Mouse (Mus musculus) myocyte (in vitro differentiated cells): ENCODE measurements around the gene Blm. TPM values are rescaled to one million over a fixed set of nuclear protein-coding genes. Genes with fewer than 3 reads are reported as not detected.
"Not testable (repeated sequence)": the region's sequence is repeated elsewhere in the genome, so short reads cannot be mapped to it uniquely, and the experiment has no call there.

Source experiments
- H3K27me3 ChIP-seq: one replicate; pipeline ENCODE4 v1.6.1; 2011; ENCODE audit not compliant: control insufficient read depth, insufficient read depth, insufficient read length
- H3K36me3 ChIP-seq: one replicate; pipeline ENCODE4 v1.6.1; 2011; ENCODE audit not compliant: control insufficient read depth, insufficient read depth
- H3K4me2 ChIP-seq: one replicate; pipeline ENCODE4 v1.6.1; 2011; ENCODE audit warnings: low read depth, control low read depth
- H3K4me3 ChIP-seq: one replicate; pipeline ENCODE4 v1.5.1; 2011; ENCODE audit warnings: mild to moderate bottlenecking, control low read depth, moderate library complexity
- H3K79me2 ChIP-seq: one replicate; pipeline ENCODE4 v1.6.1; 2011; ENCODE audit not compliant: control insufficient read depth, insufficient read depth
- H3ac ChIP-seq: one replicate; pipeline ENCODE4 v1.6.1; 2011; ENCODE audit not compliant: control insufficient read depth, insufficient read length
- CEBPB ChIP-seq: IDR thresholded peaks from 2 replicates; pipeline ENCODE4 v1.6.1; 2011; ENCODE audit warnings: mild to moderate bottlenecking, moderate library complexity; ENCODE audit not compliant: poor library complexity, insufficient read depth, severe bottlenecking
- E2F4 ChIP-seq: IDR thresholded peaks from one replicate; pipeline ENCODE4 v1.6.1; 2011; ENCODE audit warnings: mild to moderate bottlenecking, control low read depth, moderate library complexity; ENCODE audit not compliant: insufficient read depth
- MAX ChIP-seq: IDR thresholded peaks from one replicate; pipeline ENCODE4 v1.6.1; 2011; ENCODE audit warnings: low read depth, mild to moderate bottlenecking, control low read depth
- MYOD1 ChIP-seq, 3 experiments: IDR thresholded peaks; one replicate each; pipeline ENCODE4 v1.6.1; 2011; ENCODE audit warnings: control low read depth in 2 of 3, low read depth in 2 of 3, mild to moderate bottlenecking in 2 of 3, moderate library complexity in 1 of 3; ENCODE audit not compliant: insufficient read length in 2 of 3, control insufficient read depth in 1 of 3
- MYOG ChIP-seq, 3 experiments: IDR thresholded peaks; one replicate each; pipeline ENCODE4 v1.6.1; 2011; ENCODE audit warnings: control low read depth in 2 of 3, low read depth in 2 of 3, mild to moderate bottlenecking in 2 of 3; ENCODE audit not compliant: insufficient read length in 2 of 3, control insufficient read depth in 1 of 3, insufficient read depth in 1 of 3
- POLR2A ChIP-seq: IDR thresholded peaks from one replicate; pipeline ENCODE4 v1.6.1; 2011; ENCODE audit warnings: low read depth, mild to moderate bottlenecking, control low read depth, moderate library complexity; ENCODE audit not compliant: insufficient read length
- POLR2AphosphoS2 ChIP-seq: IDR thresholded peaks from one replicate; pipeline ENCODE4 v1.6.1; 2011; ENCODE audit warnings: low read depth, control low read depth; ENCODE audit not compliant: insufficient read length
- REST ChIP-seq: IDR thresholded peaks from one replicate; pipeline ENCODE4 v1.6.1; 2011; ENCODE audit warnings: mild to moderate bottlenecking, control low read depth, moderate library complexity; ENCODE audit not compliant: insufficient read depth, insufficient read length
- SRF ChIP-seq: IDR thresholded peaks from one replicate; pipeline ENCODE4 v1.6.1; 2011; ENCODE audit warnings: low read depth; ENCODE audit not compliant: control insufficient read depth, insufficient read length
- TCF12 ChIP-seq: IDR thresholded peaks from one replicate; pipeline ENCODE4 v1.6.1; 2011; ENCODE audit warnings: mild to moderate bottlenecking, control low read depth; ENCODE audit not compliant: poor library complexity, insufficient read depth, severe bottlenecking
- TCF3 ChIP-seq: IDR thresholded peaks from one replicate; pipeline ENCODE4 v1.6.1; 2011; ENCODE audit warnings: low read depth, control low read depth; ENCODE audit not compliant: insufficient read length
- USF1 ChIP-seq: IDR thresholded peaks from one replicate; pipeline ENCODE4 v1.6.1; 2011; ENCODE audit warnings: low read depth, mild to moderate bottlenecking, control low read depth, moderate library complexity
- polyA plus RNA-seq: library from polyadenylated mRNA; unstranded; fragments of >200 nt; fragmentation: generic; extraction: Trizol; gene quantifications from one replicate; pipeline ENCODE4 v1.2.1, GENCODE M21; 2012; ENCODE audit warnings: missing spikeins

Gene Blm
- polyA plus RNA-seq, 1 experiment, result 1.1 TPM

- H3K4me3 ChIP-seq, result no peak overlapping the region
- no peak overlapping the region for H3K4me2 ChIP-seq
- H3K36me3 ChIP-seq, result no peaks in the 10 kb centered on the region
- TF ChIP-seq MYOG (IDR thresholded peaks at IDR 0.05; ENCODE audit: control insufficient read depth in 1 of 3, insufficient read depth in 1 of 3, insufficient read length in 2 of 3, low read depth in 2 of 3), result no peak
- TF ChIP-seq SRF, result no peak
- TF ChIP-seq TCF3, result no peak
- TF ChIP-seq CEBPB, result no peak
- TF ChIP-seq POLR2A, result no peak
- no peak for TF ChIP-seq TCF12
- no peak for TF ChIP-seq POLR2AphosphoS2
- TF ChIP-seq E2F4, result no peak
- no peak for TF ChIP-seq MAX
- TF ChIP-seq REST, result no peak
- no peaks in the 10 kb centered on the region for H3K79me2 ChIP-seq
- no peak overlapping the region for H3ac ChIP-seq
- H3K27me3 ChIP-seq, result no peaks in the 10 kb centered on the region
These were observed 22.4 kb downstream of the Blm start for GRCm38 (mm10) chr7:80512408-80513085.

- not testable (repeated sequence) for H3K4me3 ChIP-seq, H3K27me3 ChIP-seq, H3ac ChIP-seq, H3K4me2 ChIP-seq, H3K36me3 ChIP-seq, H3K79me2 ChIP-seq
These were observed 27.2 kb downstream of the Blm start for GRCm38 (mm10) chr7:80507697-80508096.

- Histone ChIP-seq H3ac (no peak overlapping the region), H3K4me3 (no peak overlapping the region), H3K36me3 (peaks cover 4% of the 10 kb centered on the region), H3K79me2 (no peaks in the 10 kb centered on the region), H3K27me3 (no peaks in the 10 kb centered on the region), H3K4me2 (no peak overlapping the region)
- no peak for TF ChIP-seq TCF3
- no peak for TF ChIP-seq TCF12
These were observed 28.9 kb downstream of the Blm start for GRCm38 (mm10) chr7:80506007-80506406.

- Histone ChIP-seq H3ac (no peak overlapping the region), H3K4me3 (no peak overlapping the region), H3K27me3 (no peaks in the 10 kb centered on the region), H3K36me3 (peaks cover 4% of the 10 kb centered on the region), H3K4me2 (no peak overlapping the region), H3K79me2 (no peaks in the 10 kb centered on the region)
- no peak for TF ChIP-seq POLR2AphosphoS2
- no peak for TF ChIP-seq POLR2A
- no peak for TF ChIP-seq MYOG (IDR thresholded peaks at IDR 0.05; ENCODE audit: control insufficient read depth in 1 of 3, insufficient read depth in 1 of 3, insufficient read length in 2 of 3, low read depth in 2 of 3)
- TF ChIP-seq CEBPB, result no peak
- TF ChIP-seq USF1, result no peak
- no peak for TF ChIP-seq TCF3
- no peak for TF ChIP-seq REST
- TF ChIP-seq MYOD1 (IDR thresholded peaks at IDR 0.05; ENCODE audit: control insufficient read depth in 1 of 3, insufficient read length in 2 of 3, low read depth in 2 of 3), result no peak
- TF ChIP-seq TCF12, result no peak
- TF ChIP-seq SRF, result no peak
- no peak for TF ChIP-seq MAX
- TF ChIP-seq E2F4, result no peak
These were observed 30.0 kb downstream of the Blm start for GRCm38 (mm10) chr7:80504920-80505319.

GRCm38 (mm10) chr7:80501006-80501405 lies 33.9 kb downstream of the Blm start:
- Histone ChIP-seq H3K27me3 (no peaks in the 10 kb centered on the region), H3K36me3 (peaks cover 4% of the 10 kb centered on the region), H3K79me2 (no peaks in the 10 kb centered on the region), H3K4me2 (no peak overlapping the region), H3ac (no peak overlapping the region), H3K4me3 (no peak overlapping the region)
- TF ChIP-seq USF1 (no peak), TCF12 (no peak), POLR2AphosphoS2 (no peak), CEBPB (no peak), SRF (no peak), TCF3 (no peak), MYOD1 (IDR thresholded peaks at IDR 0.05; ENCODE audit: control insufficient read depth in 1 of 3, insufficient read length in 2 of 3, low read depth in 2 of 3) (no peak), POLR2A (no peak), MYOG (IDR thresholded peaks at IDR 0.05; ENCODE audit: control insufficient read depth in 1 of 3, insufficient read depth in 1 of 3, insufficient read length in 2 of 3, low read depth in 2 of 3) (no peak), REST (no peak), E2F4 (no peak), MAX (no peak)

- H3K27me3 ChIP-seq, result no peaks in the 10 kb centered on the region
These were observed 34.8 kb downstream of the Blm start for GRCm38 (mm10) chr7:80500099-80500498.

More at GRCm38 (mm10) chr7:80500099-80500498, 34.8 kb downstream of the Blm start:
- no peak overlapping the region for H3ac ChIP-seq
- H3K4me3 ChIP-seq, result no peak overlapping the region
- peaks cover 2% of the 10 kb centered on the region for H3K36me3 ChIP-seq
- H3K79me2 ChIP-seq, result no peaks in the 10 kb centered on the region
- TF ChIP-seq E2F4, result no peak
- no peak for TF ChIP-seq USF1
- TF ChIP-seq REST, result no peak
- TF ChIP-seq CEBPB, result no peak
- TF ChIP-seq POLR2AphosphoS2, result no peak
- TF ChIP-seq MYOD1 (IDR thresholded peaks at IDR 0.05; ENCODE audit: control insufficient read depth in 1 of 3, insufficient read length in 2 of 3, low read depth in 2 of 3), result no peak
- no peak for TF ChIP-seq MYOG (IDR thresholded peaks at IDR 0.05; ENCODE audit: control insufficient read depth in 1 of 3, insufficient read depth in 1 of 3, insufficient read length in 2 of 3, low read depth in 2 of 3)
- TF ChIP-seq SRF, result no peak
- no peak for TF ChIP-seq TCF12
- no peak for TF ChIP-seq MAX
- TF ChIP-seq TCF3, result no peak
- TF ChIP-seq POLR2A, result no peak
- H3K4me2 ChIP-seq, result no peak overlapping the region
